Mouse (Mus musculus): ENCODE measurements around the gene Tmeff1.

GRCm38 (mm10) chr4:48537024-48537423 lies 48.0 kb upstream of the Tmeff1 start:
- TF ChIP-seq EP300 (IDR thresholded peaks at IDR 0.05; ENCODE audit: insufficient read depth, low read depth, low read length) (no peak), POLR2A (IDR thresholded peaks at IDR 0.05; ENCODE audit: insufficient read depth, low read depth, low read length) (no peak), CTCF (IDR thresholded peaks at IDR 0.05) (no peak)

Measured in heart, adult 2 months (tissue).